Mouse (Mus musculus): ENCODE data around the gene Tmem119. TPM values are rescaled to one million over a fixed set of nuclear protein-coding genes. Genes with fewer than 3 reads are reported as not detected.
"Not testable (repeated sequence)": the region's sequence is repeated elsewhere in the genome, so short reads cannot be mapped to it uniquely, and the experiment has no call there.

Tmem119 gene
- polyA plus RNA-seq, 1 experiment from 2014 or later, result 141 TPM

DNA sequence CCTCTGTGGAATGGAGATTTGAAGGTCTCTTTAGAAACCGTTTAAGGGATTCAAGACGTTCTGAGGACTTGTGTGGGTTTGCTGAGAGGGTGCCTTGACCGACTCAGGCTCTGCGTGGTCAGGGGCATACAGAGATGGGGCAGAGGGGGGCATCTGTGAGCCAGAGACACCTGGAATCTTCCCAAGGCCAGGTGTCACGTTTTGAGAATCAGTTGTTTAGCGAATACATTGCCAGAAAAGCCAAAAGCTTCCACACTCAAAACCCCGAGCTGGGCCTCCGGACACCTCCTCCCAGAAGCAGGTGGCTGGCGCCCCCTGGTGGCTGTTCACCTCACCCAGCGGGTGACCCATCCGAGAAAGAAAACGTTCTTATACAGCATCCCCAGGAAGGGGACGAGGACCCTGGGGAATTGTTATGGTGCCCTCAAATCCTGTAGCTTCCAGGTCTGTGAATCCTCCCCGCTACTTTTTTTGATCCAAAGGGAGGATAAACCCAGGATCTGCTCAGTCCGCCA lies 15.4 kb upstream of the Tmem119 start:
- no peak for ATAC-seq (ENCODE audit: insufficient number of reproducible peaks, insufficient read depth, low FRiP score, low TSS enrichment, low read depth)
- H3K9ac ChIP-seq, result 0 out of 2 replicates have a peak overlapping the region, but pooled peaks have one; percentile 32
- peaks cover 8% of the 10 kb centered on the region for H3K4me1 ChIP-seq
- H3K27ac ChIP-seq, result no peak overlapping the region; the same call in 1 of the 2 replicates
- 10% methylated on average over 15 of the region's 15 CpGs for WGBS
- H3K36me3 ChIP-seq, result no peaks in the 10 kb centered on the region
- peaks cover 7% of the 10 kb centered on the region for H3K9me3 ChIP-seq
- H3K4me2 ChIP-seq, result peak overlapping the region; percentile 30; the same call in 1 of the 2 replicates
- peaks cover 4% of the 10 kb centered on the region; the same call in 1 of the 2 replicates for H3K27me3 ChIP-seq
- H3K4me3 ChIP-seq, result no peak overlapping the region

DNA sequence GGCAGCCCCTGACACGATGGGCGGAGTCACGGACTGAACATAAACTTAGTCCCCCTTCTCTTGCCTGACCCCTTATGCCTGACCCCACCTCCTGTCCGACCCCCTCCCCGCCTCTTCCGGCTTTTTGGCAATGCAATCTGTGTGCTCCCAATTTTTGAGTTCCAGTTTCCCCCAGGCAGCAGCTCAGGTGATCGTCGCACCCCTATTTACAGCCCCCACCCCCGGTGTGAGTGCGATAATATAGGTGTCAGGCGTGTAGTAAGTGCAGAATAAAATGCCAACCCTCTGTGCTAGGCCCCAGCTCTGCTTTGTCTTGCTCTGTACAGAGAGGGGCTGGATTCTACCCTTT lies 14.7 kb upstream of the Tmem119 start:
- Histone ChIP-seq H3K4me3 (no peak overlapping the region), H3K9me3 (peaks cover 8% of the 10 kb centered on the region), H3K9ac (no peak overlapping the region), H3K36me3 (no peaks in the 10 kb centered on the region), H3K27me3 (peaks cover 4% of the 10 kb centered on the region; the same call in 1 of the 2 replicates), H3K4me2 (no peak overlapping the region), H3K4me1 (peaks cover 8% of the 10 kb centered on the region), H3K27ac (no peak overlapping the region)
- ATAC-seq (ENCODE audit: insufficient number of reproducible peaks, insufficient read depth, low FRiP score, low TSS enrichment, low read depth), result 0 out of 2 replicates have a peak, but pooled peaks have one; percentile 11
- WGBS, result 52% methylated on average over 11 of the region's 11 CpGs

DNA sequence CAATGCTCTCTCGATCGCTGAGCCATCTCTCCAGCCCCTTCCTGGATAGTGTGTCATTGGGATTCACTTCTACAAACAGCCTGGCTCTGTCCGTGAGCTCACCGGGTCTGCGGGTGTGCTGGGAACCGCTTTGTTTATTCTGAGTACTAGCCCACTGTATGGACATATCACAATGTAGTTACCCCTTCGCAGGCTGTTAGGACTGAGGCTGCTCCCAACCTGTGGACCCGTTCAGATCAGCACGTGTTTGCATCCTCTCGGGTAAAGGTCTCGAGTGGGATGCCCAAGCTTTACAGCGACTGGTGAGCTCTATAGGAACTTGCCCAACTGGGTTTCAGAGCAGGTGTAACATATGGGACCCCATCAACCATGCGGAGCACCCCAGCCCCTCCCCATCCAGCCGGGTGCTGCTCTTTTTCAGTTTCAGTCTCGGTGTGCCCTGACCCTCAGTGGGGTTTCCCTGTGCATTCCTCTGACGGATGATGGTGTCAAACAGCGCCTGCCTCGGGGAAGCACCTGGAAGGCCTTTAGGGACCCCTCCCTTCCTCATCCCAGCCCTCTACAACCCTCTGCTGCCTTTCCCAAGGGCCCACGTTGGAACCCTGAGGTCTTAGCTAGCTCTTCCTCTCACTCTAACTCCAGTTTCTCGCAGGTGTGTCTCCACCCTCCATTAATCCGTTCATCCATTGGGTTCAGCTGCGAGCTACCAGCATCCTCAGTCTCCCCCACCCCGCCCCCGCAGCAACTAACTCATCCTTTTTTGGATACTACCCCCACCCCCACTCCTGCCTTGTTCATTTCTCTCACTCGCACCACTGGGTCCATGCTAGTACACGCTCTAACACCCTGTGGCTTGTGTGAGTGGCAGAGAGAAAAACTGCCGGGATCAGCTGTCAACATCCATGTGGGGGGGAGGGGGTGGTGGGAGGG lies 14.1 kb upstream of the Tmem119 start:
- Histone ChIP-seq H3K9me3 (peaks cover 8% of the 10 kb centered on the region), H3K27ac (no peak overlapping the region), H3K4me2 (no peak overlapping the region), H3K36me3 (no peaks in the 10 kb centered on the region), H3K9ac (no peak overlapping the region), H3K4me3 (no peak overlapping the region), H3K4me1 (peaks cover 8% of the 10 kb centered on the region), H3K27me3 (peaks cover 4% of the 10 kb centered on the region; the same call in 1 of the 2 replicates)
- ATAC-seq (ENCODE audit: insufficient number of reproducible peaks, insufficient read depth, low FRiP score, low TSS enrichment, low read depth), result 0 out of 2 replicates have a peak, but pooled peaks have one; percentile 38
- WGBS, result 29% methylated on average over 27 of the region's 27 CpGs

DNA sequence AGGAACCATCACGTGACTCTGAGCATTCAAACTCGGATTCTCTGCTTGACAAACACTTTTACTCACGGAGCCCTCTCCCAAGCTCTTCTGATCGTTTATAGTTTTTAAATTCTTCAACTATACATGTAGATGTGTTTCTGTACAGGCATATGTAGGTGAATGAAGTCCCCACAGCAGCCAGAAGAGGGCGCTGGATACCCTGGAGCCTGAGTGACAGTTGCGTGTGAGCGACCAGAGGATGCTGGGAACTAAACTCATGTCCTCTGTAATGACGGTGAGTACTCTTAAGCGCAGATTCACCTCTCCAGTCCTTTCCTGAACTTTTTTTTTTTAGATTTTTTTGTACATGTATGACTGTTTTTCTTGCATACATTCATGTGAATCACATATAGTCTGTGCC lies 13.3 kb upstream of the Tmem119 start:
- Histone ChIP-seq H3K4me3 (no peak overlapping the region), H3K9ac (no peak overlapping the region), H3K9me3 (peaks cover 8% of the 10 kb centered on the region), H3K36me3 (no peaks in the 10 kb centered on the region), H3K4me2 (no peak overlapping the region), H3K27me3 (peaks cover 4% of the 10 kb centered on the region; the same call in 1 of the 2 replicates), H3K4me1 (peaks cover 14% of the 10 kb centered on the region), H3K27ac (no peak overlapping the region)
- no peak for ATAC-seq (ENCODE audit: insufficient number of reproducible peaks, insufficient read depth, low FRiP score, low TSS enrichment, low read depth)
- 22% methylated on average over 9 of the region's 9 CpGs for WGBS

DNA sequence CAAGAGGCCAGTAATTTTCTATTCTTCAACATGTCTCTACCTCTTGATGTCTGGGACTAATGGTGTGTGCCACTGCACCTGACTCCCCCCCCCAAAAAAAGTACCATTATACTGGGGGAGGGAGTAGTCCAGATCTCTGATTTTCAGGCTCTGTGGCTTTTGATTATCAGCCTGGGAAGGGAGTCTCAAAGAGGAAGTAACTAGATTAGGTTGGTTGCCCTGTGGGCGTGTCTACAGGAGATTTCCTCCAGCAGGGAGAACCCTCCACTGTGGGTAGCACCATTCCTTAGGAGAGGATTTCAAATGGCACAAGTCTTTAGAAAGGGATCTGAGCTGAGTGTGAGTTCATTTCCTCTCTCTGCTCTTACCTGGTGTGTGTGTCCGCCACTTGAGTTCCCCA lies 12.3 kb upstream of the Tmem119 start:
- Histone ChIP-seq H3K4me2 (no peak overlapping the region), H3K36me3 (no peaks in the 10 kb centered on the region), H3K9ac (no peak overlapping the region), H3K4me1 (peaks cover 23% of the 10 kb centered on the region), H3K9me3 (peaks cover 8% of the 10 kb centered on the region), H3K4me3 (no peak overlapping the region), H3K27ac (no peak overlapping the region), H3K27me3 (peaks cover 4% of the 10 kb centered on the region; the same call in 1 of the 2 replicates)
- WGBS, result 88% methylated on average over 2 of the region's 2 CpGs
- no peak for ATAC-seq (ENCODE audit: insufficient number of reproducible peaks, insufficient read depth, low FRiP score, low TSS enrichment, low read depth)

DNA sequence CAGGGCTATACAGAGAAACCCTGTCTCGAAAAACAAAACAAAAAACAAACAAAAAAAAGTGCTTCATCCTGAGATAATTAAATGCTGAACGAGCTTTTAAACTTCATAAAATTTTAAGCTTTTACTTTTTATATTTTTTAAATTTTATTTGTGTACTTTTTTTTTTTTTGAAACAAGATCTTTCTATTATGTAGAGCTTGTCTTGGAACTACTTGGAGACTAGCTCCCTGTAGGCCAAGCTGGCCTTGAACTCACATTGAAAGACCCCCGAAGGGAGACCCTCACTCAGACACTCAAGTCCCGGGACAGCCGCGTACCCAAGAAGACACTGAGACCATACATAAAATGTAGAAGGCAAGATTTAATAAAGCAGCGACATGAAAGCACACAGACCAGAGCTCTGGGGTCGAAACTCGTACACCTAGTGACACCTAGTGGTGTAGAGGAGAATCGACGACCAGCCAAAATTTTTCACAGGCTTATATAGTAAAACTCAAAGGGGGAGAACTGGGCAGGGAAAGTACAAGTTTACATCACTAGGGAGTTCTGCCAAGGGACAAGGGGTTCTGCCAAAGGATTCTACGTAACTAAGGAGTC lies 11.6 kb upstream of the Tmem119 start:
- H3K4me1 ChIP-seq, result peaks cover 29% of the 10 kb centered on the region
- not testable (repeated sequence) for H3K9ac ChIP-seq; H3K4me3 ChIP-seq; H3K27me3 ChIP-seq; H3K4me2 ChIP-seq; H3K9me3 ChIP-seq; ATAC-seq (ENCODE audit: insufficient number of reproducible peaks, insufficient read depth, low FRiP score, low TSS enrichment, low read depth); H3K27ac ChIP-seq; H3K36me3 ChIP-seq
- 20% methylated on average over 11 of the region's 12 CpGs for WGBS

DNA sequence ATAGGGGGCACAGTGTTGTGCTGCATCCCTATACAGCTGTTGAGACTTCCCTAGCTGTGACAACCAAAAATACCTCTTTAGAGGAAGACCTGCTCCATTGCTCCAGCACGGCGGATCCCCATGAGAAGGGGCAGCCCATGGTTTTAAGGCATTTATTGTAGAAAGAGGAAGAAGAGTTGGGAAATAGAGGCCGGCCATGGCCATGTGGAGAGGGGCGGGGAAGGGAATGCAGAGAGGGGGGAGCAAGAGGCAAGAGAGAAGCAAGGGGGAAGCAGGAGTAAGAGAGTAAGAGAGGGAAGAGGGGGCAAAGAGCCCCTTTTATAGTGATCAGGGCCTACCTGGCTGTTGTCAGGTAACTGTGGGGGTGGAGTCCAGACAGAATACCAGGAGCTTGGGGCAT lies 9.8 kb upstream of the Tmem119 start:
- Histone ChIP-seq H3K27me3 (peaks cover 4% of the 10 kb centered on the region; the same call in 1 of the 2 replicates), H3K4me2 (no peak overlapping the region), H3K4me3 (no peak overlapping the region), H3K36me3 (no peaks in the 10 kb centered on the region), H3K9me3 (peaks cover 8% of the 10 kb centered on the region), H3K4me1 (peaks cover 27% of the 10 kb centered on the region), H3K27ac (no peak overlapping the region), H3K9ac (no peak overlapping the region)
- ATAC-seq (ENCODE audit: insufficient number of reproducible peaks, insufficient read depth, low FRiP score, low TSS enrichment, low read depth), result no peak
- WGBS, result 89% methylated on average over 4 of the region's 4 CpGs

DNA sequence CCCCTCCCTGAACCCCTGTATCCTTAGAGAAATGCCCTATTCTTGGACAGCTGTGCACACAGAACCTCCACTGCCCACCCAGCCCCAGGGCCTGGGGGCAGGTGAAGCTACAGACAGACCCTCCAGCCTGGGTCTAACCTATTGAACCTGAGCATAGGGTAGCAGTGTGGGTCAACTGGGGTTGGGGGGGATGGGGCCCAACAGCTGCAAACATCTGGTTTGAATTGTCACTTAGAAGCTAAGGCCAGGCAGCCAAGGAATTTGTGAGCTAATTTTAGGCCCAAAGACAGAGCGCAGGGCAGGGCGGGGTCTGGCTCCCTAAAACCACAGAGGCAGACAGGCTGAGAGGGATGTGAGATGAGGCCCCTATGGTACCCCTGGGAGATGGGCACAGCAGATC lies 7.9 kb upstream of the Tmem119 start:
- 14% methylated on average over 2 of the region's 2 CpGs for WGBS
- no peaks in the 10 kb centered on the region for H3K36me3 ChIP-seq
- H3K9ac ChIP-seq, result 0 out of 2 replicates have a peak overlapping the region, but pooled peaks have one; percentile 28
- H3K27ac ChIP-seq, result peak overlapping the region; percentile 53
- peaks cover 8% of the 10 kb centered on the region for H3K9me3 ChIP-seq
- peak; percentile 17; the same call in 1 of the 2 replicates for ATAC-seq (ENCODE audit: insufficient number of reproducible peaks, insufficient read depth, low FRiP score, low TSS enrichment, low read depth)
- no peak overlapping the region for H3K4me3 ChIP-seq
- no peaks in the 10 kb centered on the region for H3K27me3 ChIP-seq
- peak overlapping the region; percentile 12 for H3K4me2 ChIP-seq
- H3K4me1 ChIP-seq, result peaks cover 44% of the 10 kb centered on the region

DNA sequence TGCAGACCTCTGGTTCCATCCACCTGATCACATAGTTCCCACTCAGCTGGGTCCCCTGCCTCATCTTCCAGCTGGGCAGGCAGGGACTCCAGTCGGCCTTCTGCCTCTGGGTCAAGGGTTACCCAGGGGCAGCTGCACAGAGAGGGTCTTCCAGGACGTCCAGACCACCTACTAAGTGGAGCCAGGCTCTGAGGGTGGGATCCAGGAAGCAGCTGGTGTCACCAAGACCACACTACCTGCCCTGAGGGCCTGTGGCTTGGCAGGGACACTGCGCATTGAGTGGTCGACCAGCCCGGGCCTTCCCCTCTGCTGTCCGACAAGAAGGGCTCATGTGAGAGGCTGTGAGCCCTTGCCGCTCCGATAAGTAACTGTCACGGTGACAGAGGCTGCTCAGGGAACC lies 7.4 kb upstream of the Tmem119 start:
- H3K9ac ChIP-seq, result 0 out of 2 replicates have a peak overlapping the region, but pooled peaks have one; percentile 28

DNA sequence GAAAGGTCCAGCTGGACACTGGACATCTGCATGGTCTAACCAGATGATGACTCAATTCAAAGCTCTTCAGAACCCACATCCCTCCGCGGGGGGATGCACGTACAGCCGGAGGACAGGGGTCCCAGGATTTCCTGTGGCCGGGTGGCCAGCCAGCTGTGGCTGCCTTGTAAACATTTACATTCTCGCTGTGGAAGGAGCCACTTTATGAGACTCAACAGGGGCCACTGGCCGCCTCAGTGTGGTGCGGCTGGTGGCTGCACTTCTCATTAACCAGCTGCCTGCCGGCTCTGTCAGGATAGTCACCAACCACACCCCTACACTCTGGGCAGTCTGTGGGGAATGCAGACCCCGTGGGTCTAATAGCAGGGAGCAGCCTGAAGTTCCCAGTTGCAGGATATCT lies 6.1 kb upstream of the Tmem119 start:
- no peak overlapping the region for H3K27ac ChIP-seq
- H3K4me2 ChIP-seq, result no peak overlapping the region
- no peak for ATAC-seq (ENCODE audit: insufficient number of reproducible peaks, insufficient read depth, low FRiP score, low TSS enrichment, low read depth)

More for the DNA sequence above, 7.4 kb upstream of the Tmem119 start:
- WGBS, result 17% methylated on average over 9 of the region's 9 CpGs
- Histone ChIP-seq H3K36me3 (no peaks in the 10 kb centered on the region), H3K27me3 (no peaks in the 10 kb centered on the region), H3K27ac (peak overlapping the region; percentile 53), H3K4me3 (no peak overlapping the region), H3K9me3 (peaks cover 8% of the 10 kb centered on the region), H3K4me1 (peaks cover 44% of the 10 kb centered on the region), H3K4me2 (peak overlapping the region; percentile 12; the same call in 1 of the 2 replicates)
- ATAC-seq (ENCODE audit: insufficient number of reproducible peaks, insufficient read depth, low FRiP score, low TSS enrichment, low read depth), result no peak

DNA sequence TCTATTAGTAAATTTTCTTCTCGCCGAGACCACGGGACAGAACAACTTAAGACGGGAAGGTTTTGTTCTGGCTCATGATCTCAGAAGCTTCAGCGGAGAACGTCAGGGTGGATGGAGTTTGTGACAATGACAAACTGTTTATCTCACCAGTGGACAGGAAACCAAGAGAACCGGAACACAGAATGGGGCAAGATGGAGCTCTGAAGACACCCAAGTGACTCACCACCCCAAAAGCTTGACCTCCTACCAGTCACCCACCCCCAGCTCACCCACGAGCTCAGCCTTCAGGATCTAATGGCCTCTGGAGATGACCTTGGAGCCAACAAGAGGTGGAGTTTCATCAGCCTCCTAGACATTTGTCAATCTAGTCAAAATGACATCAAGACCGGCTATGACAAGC lies 5.0 kb upstream of the Tmem119 start:
- WGBS, result 70% methylated on average over 9 of the region's 9 CpGs
- Histone ChIP-seq H3K27me3 (no peaks in the 10 kb centered on the region), H3K4me3 (no peak overlapping the region), H3K4me1 (peaks cover 51% of the 10 kb centered on the region), H3K36me3 (no peaks in the 10 kb centered on the region), H3K9me3 (no peaks in the 10 kb centered on the region), H3K4me2 (no peak overlapping the region), H3K27ac (0 out of 2 replicates have a peak overlapping the region, but pooled peaks have one; percentile 64), H3K9ac (no peak overlapping the region)
- ATAC-seq (ENCODE audit: insufficient number of reproducible peaks, insufficient read depth, low FRiP score, low TSS enrichment, low read depth), result no peak

More for the DNA sequence above, 6.1 kb upstream of the Tmem119 start:
- Histone ChIP-seq H3K9me3 (peaks cover 5% of the 10 kb centered on the region), H3K4me3 (no peak overlapping the region), H3K9ac (no peak overlapping the region), H3K4me1 (peaks cover 44% of the 10 kb centered on the region), H3K27me3 (no peaks in the 10 kb centered on the region), H3K36me3 (no peaks in the 10 kb centered on the region)
- 34% methylated on average over 10 of the region's 10 CpGs for WGBS

Measured in embryonic facial prominence, embryonic 13.5 days (tissue).